Mouse (Mus musculus): ENCODE data around the gene Tardbp. TPM values are rescaled to one million over a fixed set of nuclear protein-coding genes. Genes with fewer than 3 reads are reported as not detected.

Gene Tardbp
- total RNA-seq, 2 experiments from 2014 or later = 178 to 201 TPM

GRCm38 (mm10) chr4:148581422-148581821 lies 45.4 kb downstream of the Tardbp start:
- intact Hi-C loops (cut with DNase I) = no loop called here
- no peak for DNase-seq (ENCODE audit: low spot score in 2 of 2)

GRCm38 (mm10) chr4:148580765-148581164 lies 46.1 kb downstream of the Tardbp start:
- DNase-seq (ENCODE audit: low spot score in 2 of 2) = no peak
- intact Hi-C loops (cut with DNase I) = no loop called here

GRCm38 (mm10) chr4:148573222-148573621 lies 53.6 kb downstream of the Tardbp start:
- no peak for DNase-seq (ENCODE audit: low spot score in 2 of 2)
- intact Hi-C loops (cut with DNase I) = no loop called here

GRCm38 (mm10) chr4:148570693-148571295 lies 56.0 kb downstream of the Tardbp start:
- intact Hi-C loops (cut with DNase I) = no loop called here

GRCm38 (mm10) chr4:148570138-148570537 lies 56.7 kb downstream of the Tardbp start:
- DNase-seq (ENCODE audit: low spot score in 2 of 2) = no peak
- intact Hi-C loops (cut with DNase I) = no loop called here

More at GRCm38 (mm10) chr4:148570693-148571295, 56.0 kb downstream of the Tardbp start:
- no peak for DNase-seq (ENCODE audit: low spot score in 2 of 2)

- intact Hi-C loops (cut with DNase I) = loop anchor here (5.0 kb wide), 1 partner anchor 59 kb away; no protein-coding TSS in a partner anchor
These were observed 63.2 kb downstream of the Tardbp start for GRCm38 (mm10) chr4:148563595-148563994.

GRCm38 (mm10) chr4:148562676-148563075 lies 64.1 kb downstream of the Tardbp start:
- no peak for DNase-seq (ENCODE audit: low spot score in 2 of 2)
- intact Hi-C loops (cut with DNase I) = loop anchor here (5.0 kb wide), 1 partner anchor 60 kb away; no protein-coding TSS in a partner anchor

More at GRCm38 (mm10) chr4:148563595-148563994, 63.2 kb downstream of the Tardbp start:
- no peak for DNase-seq (ENCODE audit: low spot score in 2 of 2)

Other genes starting within 250 kb of the Tardbp start
- gene Ubiad1, start 182.2 kb downstream of the Tardbp start, total RNA-seq (2021) = 1 to 10 TPM; 8.8 to 9.5 TPM
- 10 to 100 TPM; 87.2 to 89.3 TPM for gene Mtor, start 178.4 kb downstream of the Tardbp start, total RNA-seq (2021)
- under 1 TPM; 0.31 to 0.44 TPM for gene Angptl7, start 126.6 kb downstream of the Tardbp start, total RNA-seq (2021)
- 10 to 100 TPM; 46.2 to 48.0 TPM for gene Exosc10, start 68.6 kb downstream of the Tardbp start, total RNA-seq (2021)
- gene Srm, start 35.5 kb downstream of the Tardbp start, total RNA-seq (2021) = 10 to 100 TPM; 85.8 to 92.2 TPM
- 1 to 10 TPM; 1.1 to 1.4 TPM for gene Masp2, start 24.5 kb downstream of the Tardbp start, total RNA-seq (2021)
- under 1 TPM in 1 of 2 experiments, not detected in 1; 0.26 TPM for gene Gm572, start 16.3 kb upstream of the Tardbp start, total RNA-seq (2021)
- gene Casz1, start 177.4 kb upstream of the Tardbp start, total RNA-seq (2021) = 1 to 10 TPM; 1.1 to 1.6 TPM